Mouse (Mus musculus) testis, adult 2 months (tissue): ENCODE results near the gene 2310061I04Rik.

Experiments used
- CTCF ChIP-seq: fragments of 200-500 bp; IDR thresholded peaks from 2 replicates; pipeline ENCODE4 v1.5.1; 2012; ENCODE audit warnings: low read depth, mild to moderate bottlenecking, inconsistent platforms, low read length, moderate library complexity; ENCODE audit not compliant: control insufficient read depth, insufficient read depth, insufficient replicate concordance
- POLR2A ChIP-seq: fragments of 200-500 bp; IDR thresholded peaks from 2 replicates; pipeline ENCODE4 v1.6.1; 2012; ENCODE audit warnings: low read depth, mild to moderate bottlenecking, inconsistent platforms, low read length, moderate library complexity; ENCODE audit not compliant: control insufficient read depth

DNA sequence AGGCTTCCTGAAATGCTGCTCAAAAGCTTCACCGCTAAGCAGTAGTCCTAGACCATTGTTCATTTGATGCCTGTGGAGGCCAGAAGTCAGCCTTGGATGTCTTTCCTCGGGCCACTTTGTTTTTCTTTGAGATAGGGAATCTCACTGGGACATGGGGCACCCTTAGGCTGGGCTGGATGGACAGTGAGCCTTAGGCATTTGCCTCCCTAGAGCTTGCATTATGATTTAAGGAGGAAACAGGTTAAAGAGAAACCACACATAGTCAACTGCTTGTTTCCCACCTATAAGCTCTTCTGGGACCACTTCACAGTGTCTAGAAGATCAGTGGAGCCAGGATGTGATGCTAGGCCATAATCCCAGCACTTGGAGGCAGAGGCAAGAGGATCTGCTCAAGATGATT is 37.4 kb downstream of the 2310061I04Rik start:
- TF ChIP-seq POLR2A: no peak
- no peak for TF ChIP-seq CTCF
